Mouse (Mus musculus) spleen, adult 2 months (tissue): ENCODE results near the gene Cd200r1.

Experiments
- CTCF ChIP-seq: fragments of 200-500 bp; IDR thresholded peaks from 2 replicates; pipeline ENCODE4 v1.5.1; 2011; ENCODE audit warnings: mild to moderate bottlenecking, inconsistent platforms; ENCODE audit not compliant: insufficient read depth, insufficient read length, insufficient replicate concordance; ENCODE audit errors: extremely low read depth
- POLR2A ChIP-seq: fragments of 200-500 bp; IDR thresholded peaks from 2 replicates; pipeline ENCODE4 v1.6.1; 2011; ENCODE audit warnings: low read depth, low read length, inconsistent platforms

DNA sequence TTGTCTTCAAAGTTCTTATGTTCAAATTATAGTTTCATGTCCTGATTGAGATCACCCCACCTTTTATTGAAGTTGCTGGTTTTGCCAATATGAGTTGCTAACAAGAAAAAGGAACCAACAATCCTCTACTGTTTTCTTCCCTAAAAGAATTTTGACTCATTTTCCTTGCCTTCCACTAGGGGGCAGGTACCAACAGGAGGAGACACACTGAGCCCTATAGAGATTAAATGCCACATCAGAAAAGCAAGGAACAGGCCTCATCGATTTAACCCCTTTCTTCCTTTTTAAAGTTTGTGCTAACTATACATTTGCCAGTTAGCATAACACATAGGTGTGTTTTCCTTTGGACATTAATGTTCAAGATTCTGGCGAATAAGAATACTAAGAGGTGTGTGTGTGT, 2.4 kb downstream of the Cd200r1 start:
- TF ChIP-seq CTCF (0 out of 2 replicates have a peak, but pooled peaks have one; percentile 4), POLR2A (no peak)
